Mouse (Mus musculus) gastrocnemius, adult 2 months (tissue): ENCODE data around the gene Gm28043. TPM values are rescaled to one million over a fixed set of nuclear protein-coding genes. Genes with fewer than 3 reads are reported as not detected.
"Not testable (repeated sequence)": the region's sequence is repeated elsewhere in the genome, so short reads cannot be mapped to it uniquely, and the experiment has no call there.

Experiments
- DNase-seq: peaks from one replicate; pipeline ENCODE4 v3.0.0; 2022
- H3K27ac ChIP-seq: fragments of 200-600 bp; 2 replicates; pipeline ENCODE4 v1.8.1; 2022; ENCODE audit warnings: mild to moderate bottlenecking
- H3K4me3 ChIP-seq: fragments of 200-600 bp; 2 replicates; pipeline ENCODE4 v1.8.1; 2022; ENCODE audit warnings: mild to moderate bottlenecking, moderate library complexity
- CTCF ChIP-seq: fragments of 200-600 bp; IDR thresholded peaks from 2 replicates; pipeline ENCODE4 v1.8.1; 2022; ENCODE audit warnings: antibody characterized with exemption, mild to moderate bottlenecking, moderate library complexity
- intact Hi-C: fragments of 180-260 bp; cut with DNase I; formaldehyde crosslinking; loops from one replicate; pipeline ENCODE4 v1.15.1; 2025
- total RNA-seq, 2 experiments: library from RNA; stranded (reverse); gene quantifications; 2 replicates each; pipeline ENCODE4 v1.2.3; 2021

Gm28043 gene
- total RNA-seq, 2 experiments from 2014 or later = 0.70 to 1.2 TPM

DNA sequence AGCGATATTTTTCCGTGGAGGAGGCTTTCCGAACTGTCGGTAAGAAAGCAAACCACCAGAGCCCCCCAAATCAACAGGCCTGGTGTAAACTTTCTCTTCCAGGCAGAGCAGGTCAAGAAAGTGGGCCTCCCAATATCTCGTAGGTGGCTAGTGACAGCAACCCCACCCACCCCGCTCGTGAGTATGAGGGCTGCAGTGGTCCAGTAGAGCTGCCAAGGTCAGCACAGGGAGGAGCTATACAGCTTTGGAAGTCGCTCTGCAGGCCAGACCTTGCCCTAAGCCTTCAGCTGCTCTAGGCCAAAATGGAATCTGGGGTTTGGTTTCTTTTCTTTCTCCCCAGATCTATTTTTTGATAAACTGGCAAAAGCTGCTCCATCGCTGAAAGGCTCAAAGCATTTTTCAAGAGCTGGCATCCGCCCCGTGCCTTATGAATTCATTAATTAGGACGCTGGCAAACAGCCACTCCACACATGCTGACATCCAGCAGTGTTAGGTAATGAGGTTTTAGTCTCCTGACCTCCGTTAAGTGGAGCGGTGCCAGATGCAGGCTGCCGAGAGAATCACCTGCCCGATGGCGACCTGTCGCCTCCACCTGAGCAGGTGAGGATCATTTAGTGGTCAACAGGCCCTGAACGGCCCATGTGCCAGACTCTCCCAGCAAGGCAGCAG, 96.5 kb downstream of the Gm28043 start:
- intact Hi-C loops = no loop called here
- no peak overlapping the region for H3K27ac ChIP-seq

DNA sequence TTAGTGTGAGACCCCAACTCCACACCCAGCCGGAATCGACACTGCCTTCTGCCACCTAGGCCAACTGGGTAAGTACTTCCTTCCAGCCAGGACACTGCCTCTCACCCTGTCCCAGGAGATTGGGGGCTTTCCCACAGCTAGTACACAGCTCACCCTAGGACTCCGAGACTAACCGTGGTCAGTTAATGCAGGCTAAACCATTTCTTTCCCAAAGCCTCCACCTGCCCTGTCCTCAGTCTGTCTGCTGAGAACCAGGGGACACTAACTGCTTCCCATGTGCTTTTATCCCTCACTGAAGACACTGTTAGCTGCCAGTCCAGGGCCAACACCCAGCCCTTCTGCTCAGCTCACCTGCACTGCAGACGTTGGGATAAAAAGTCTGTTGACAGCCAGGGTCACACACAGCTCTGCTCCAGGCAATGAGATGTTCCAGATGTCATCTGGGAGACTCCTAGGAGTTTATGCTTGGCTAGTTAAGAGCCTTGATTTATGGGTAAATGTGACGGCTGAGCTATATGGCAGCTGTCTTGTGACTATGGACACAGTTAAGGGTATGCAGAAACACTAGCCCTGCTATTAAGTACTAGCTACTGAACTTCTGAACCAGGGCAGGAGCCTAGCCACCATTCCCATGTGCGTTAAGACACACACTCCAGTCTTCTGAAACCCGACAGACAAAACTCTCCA, 97.2 kb downstream of the Gm28043 start:
- no peak for TF ChIP-seq CTCF
- Histone ChIP-seq H3K4me3 (no peak overlapping the region), H3K27ac (no peak overlapping the region)
- intact Hi-C loops = no loop called here
- DNase-seq = no peak

More for the DNA sequence above, 96.5 kb downstream of the Gm28043 start:
- TF ChIP-seq CTCF = no peak
- H3K4me3 ChIP-seq = no peak overlapping the region
- DNase-seq = no peak

- H3K4me3 ChIP-seq = no peak overlapping the region
- H3K27ac ChIP-seq = no peak overlapping the region
- intact Hi-C loops = no loop called here
- no peak for DNase-seq
- TF ChIP-seq CTCF = no peak
These were observed 97.9 kb downstream of the Gm28043 start for GRCm38 (mm10) chr17:29712565-29712964.

DNA sequence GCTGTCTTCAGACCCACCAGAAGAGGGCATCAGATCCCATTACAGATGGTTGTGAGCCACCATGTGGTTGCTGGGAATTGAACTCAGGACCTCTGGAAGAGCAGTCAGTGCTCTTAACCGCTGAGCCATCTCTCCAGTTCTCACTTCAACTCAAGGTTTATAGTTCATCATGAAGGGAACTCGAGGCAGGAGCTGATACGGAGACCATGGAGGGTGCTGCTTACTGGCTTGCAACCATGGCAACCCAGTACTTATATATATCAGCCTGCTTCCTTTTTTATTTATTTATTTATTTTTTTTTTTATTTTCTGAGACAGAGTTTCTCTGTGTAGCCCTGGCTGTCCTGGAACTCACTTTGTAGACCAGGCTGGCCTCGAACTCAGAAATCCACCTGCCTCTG, 99.1 kb downstream of the Gm28043 start:
- H3K4me3 ChIP-seq, intact Hi-C loops, H3K27ac ChIP-seq, DNase-seq: not testable (repeated sequence)

- intact Hi-C loops = loop anchor here (2.0 kb wide), 1 partner anchor 56 kb away; the partner anchor contains the start of gene Cmtr1
- no peak for TF ChIP-seq CTCF
- Histone ChIP-seq H3K4me3 (peak within 1 kb of the TSS; percentile 84), H3K27ac (peak within 1 kb of the TSS; percentile 83)
- DNase-seq = peak; percentile 95
These were observed 102.2 kb downstream of the Gm28043 start, which contains the start of gene Ccdc167 for GRCm38 (mm10) chr17:29716732-29717445. Ccdc167 (minus strand) TSS chr17:29717044.

DNA sequence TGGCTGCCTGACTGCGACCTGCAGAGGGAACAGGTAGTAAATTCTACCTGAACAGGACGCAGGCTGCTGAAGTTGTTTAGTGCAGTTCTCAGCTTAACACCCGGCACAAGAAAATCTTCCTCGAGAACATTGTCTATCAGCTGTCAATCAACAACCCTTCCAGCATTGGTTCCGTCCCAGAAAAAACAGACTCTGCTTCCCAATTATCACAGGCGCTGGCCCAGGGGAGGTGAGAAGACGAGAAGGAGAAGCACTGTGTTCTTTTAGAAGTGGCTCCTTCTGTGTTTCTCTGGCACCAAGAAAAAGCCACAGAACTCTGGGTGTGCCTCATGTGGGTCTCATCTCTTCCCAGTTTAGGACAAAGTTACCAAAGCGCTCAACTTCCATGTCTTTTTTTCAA, 104.0 kb downstream of the Gm28043 start:
- H3K27ac ChIP-seq = no peak overlapping the region
- intact Hi-C loops = no loop called here
- no peak overlapping the region for H3K4me3 ChIP-seq
- TF ChIP-seq CTCF = no peak
- no peak for DNase-seq

DNA sequence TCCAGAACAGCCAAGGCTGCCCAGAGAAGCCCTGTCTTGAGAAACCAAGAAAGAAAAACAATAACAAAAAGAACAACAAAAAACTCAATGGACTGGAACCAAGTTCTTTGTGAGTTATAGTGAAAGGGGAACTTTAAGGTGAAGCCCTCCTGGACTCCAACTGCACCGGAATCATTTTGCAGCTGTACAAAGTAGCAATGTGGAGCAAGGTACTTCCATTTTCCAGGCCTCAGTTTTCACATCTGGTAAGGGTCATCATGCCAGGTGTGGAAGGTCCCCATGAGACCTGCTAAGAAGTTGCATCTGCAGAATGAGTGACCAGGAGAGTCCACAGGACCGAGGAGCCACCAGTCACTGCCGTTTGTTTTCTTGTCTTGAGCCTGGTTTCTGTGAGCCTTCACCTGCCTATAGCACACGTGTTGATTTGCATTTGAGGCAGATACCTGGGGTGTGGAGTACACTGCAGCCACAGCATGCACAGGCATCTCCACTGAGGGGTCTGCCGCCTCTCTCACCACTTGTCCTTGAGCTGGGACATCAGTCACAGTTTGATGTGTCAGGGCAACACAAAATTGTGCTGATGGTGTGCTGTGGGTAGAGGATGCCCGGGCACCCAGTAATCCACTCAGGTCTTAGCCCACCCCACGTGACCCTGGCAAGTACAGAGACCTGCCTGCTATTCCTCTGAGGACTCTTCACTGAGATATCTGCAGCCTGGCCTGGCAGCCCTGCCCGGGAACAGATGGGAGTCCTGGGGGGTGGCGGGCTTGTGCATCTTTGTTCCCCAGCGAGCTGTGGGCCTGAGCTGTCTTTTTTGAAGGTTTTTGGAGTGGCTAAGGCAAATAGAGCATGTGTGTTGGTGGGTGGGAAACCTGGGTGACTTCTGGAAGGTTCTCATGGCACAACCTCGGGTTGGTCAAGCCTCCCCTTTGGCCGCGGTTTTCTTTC, 105.2 kb downstream of the Gm28043 start:
- no peak overlapping the region for H3K27ac ChIP-seq
- DNase-seq = no peak
- intact Hi-C loops = no loop called here
- H3K4me3 ChIP-seq = no peak overlapping the region
- TF ChIP-seq CTCF = no peak

GRCm38 (mm10) chr17:29720755-29721365, 106.2 kb downstream of the Gm28043 start:
- intact Hi-C loops = no loop called here
- no peak for TF ChIP-seq CTCF
- no peak overlapping the region for H3K4me3 ChIP-seq
- DNase-seq = no peak
- H3K27ac ChIP-seq = no peak overlapping the region

DNA sequence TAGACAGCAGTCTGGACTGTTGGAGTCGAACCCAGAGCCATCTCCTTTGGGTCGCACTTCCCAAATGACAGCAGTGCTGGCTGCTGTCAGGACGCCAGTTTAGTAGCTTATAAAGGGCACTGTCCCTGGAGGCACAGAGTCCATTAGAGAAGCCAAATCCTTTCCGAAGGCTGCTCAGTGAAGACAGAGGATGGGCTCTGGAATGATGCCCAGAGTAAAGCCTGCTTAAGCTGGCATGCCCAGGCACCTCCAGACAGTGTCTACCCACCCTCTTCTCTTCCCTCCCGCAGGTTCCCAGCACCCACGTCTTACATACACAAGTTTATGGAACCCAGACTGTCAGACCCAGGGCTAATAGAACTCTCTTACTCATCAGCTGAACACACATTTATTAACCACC, 109.9 kb downstream of the Gm28043 start:
- H3K27ac ChIP-seq = no peak overlapping the region
- intact Hi-C loops = no loop called here

GRCm38 (mm10) chr17:29725027-29725620, 110.4 kb downstream of the Gm28043 start:
- Histone ChIP-seq H3K4me3 (no peak overlapping the region), H3K27ac (no peak overlapping the region)
- intact Hi-C loops = no loop called here
- DNase-seq = no peak
- no peak for TF ChIP-seq CTCF

More for the DNA sequence above, 109.9 kb downstream of the Gm28043 start:
- DNase-seq = no peak
- no peak for TF ChIP-seq CTCF
- no peak overlapping the region for H3K4me3 ChIP-seq

DNA sequence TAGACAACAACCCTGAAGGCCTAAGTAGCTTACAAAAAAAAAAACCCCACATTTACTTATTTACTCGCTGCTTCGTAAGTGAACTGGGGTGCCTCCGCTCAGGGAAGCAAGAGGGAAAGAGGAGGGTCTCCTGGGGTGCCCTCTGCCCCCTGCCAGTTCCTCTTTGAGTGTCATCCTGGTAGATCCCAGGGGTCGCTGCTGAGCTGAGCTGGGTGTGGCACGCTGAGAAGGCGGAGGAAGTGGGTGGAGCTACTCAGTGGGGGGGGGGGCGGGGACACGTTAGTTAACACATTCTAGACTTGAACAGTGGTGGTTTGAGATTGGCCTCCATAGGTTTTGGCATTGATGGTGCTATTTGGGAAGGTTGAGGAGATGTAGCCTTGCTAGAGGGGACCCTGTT, 113.4 kb downstream of the Gm28043 start:
- TF ChIP-seq CTCF = no peak
- Histone ChIP-seq H3K27ac (no peak overlapping the region), H3K4me3 (no peak overlapping the region)
- intact Hi-C loops = no loop called here
- no peak for DNase-seq
